Mouse (Mus musculus) layer of hippocampus, adult 8-10 months (tissue): Measurements from ENCODE around the gene Rgsl1. TPM values are rescaled to one million over a fixed set of nuclear protein-coding genes. Genes with fewer than 3 reads are reported as not detected.

Source experiments
- DNase-seq, 2 experiments: peaks; one replicate each; pipeline ENCODE4 v3.0.0; 2022; ENCODE audit warnings: low spot score in 2 of 2
- total RNA-seq, 4 experiments: library from RNA; stranded (reverse); gene quantifications; 2 replicates each; pipeline ENCODE4 v1.2.4; 2022

Rgsl1 gene
- total RNA-seq, 4 experiments from 2014 or later: 0.90 to 1.3 (median 1.2) TPM

DNA sequence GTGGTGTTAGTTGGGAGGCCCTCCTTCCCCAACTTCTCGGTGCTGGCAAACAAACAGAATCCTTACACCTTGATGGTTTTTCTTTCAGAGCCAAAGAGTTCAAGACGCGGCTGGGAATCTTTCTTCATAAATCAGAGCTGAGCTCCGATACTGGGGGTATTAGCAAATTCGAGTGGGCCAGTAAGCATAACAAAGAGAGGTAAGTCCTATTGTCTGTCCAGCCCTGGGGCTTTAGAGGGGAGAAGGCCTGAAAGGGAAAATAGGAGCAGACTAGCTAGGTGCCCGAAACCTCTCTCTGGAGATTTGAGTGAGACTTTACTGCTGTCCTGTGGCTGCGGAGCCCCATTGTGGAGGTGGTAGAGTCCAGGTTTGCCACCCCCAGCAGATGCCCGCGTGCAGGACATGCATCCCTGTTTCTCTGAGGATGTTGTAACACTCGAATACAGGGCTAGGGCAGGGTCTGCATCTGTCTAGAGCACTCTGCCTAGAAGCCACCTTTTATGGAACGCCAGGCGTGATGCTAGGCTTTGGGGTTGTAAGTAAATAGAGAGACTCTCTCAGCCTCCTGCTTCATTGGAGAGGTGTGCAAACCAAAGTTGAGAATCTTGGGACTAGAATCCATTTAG is 103.1 kb downstream of the Rgsl1 start:
- DNase-seq: no peak

GRCm38 (mm10) chr1:153740145-153740544 is 103.8 kb downstream of the Rgsl1 start, which contains the start of gene Rgs16:
Rgs16 (plus strand) TSS chr1:153740349.
- DNase-seq: peak in 1 of 2 experiments; percentile 49

- no peak for DNase-seq
These were observed 104.4 kb downstream of the Rgsl1 start for GRCm38 (mm10) chr1:153739437-153740015.

- DNase-seq: no peak
These were observed 106.5 kb downstream of the Rgsl1 start for GRCm38 (mm10) chr1:153737101-153738085.

GRCm38 (mm10) chr1:153736096-153736495 is 107.8 kb downstream of the Rgsl1 start:
- no peak for DNase-seq

- DNase-seq: no peak
These were observed 109.1 kb downstream of the Rgsl1 start for GRCm38 (mm10) chr1:153734866-153735265.

DNA sequence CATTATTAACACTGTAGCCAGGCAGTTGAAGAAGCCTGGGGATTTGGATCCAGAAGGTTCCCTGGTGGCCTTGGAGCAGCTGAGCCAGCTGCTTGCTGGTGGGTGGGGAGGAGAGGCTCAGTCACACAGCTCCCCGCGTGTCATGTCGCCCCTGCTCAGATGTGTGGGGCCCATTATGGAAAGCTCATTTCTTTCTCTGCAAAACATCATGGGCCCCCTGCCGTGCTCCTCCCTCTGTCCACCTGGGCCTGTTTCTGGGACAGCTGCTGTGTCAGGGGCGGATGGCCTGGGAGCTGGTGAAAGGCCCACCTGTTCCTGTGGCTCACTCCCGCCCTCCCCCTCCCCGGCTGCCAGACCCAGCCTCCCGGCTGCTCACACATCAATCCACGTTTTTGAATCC is 110.8 kb downstream of the Rgsl1 start:
- DNase-seq: no peak

DNA sequence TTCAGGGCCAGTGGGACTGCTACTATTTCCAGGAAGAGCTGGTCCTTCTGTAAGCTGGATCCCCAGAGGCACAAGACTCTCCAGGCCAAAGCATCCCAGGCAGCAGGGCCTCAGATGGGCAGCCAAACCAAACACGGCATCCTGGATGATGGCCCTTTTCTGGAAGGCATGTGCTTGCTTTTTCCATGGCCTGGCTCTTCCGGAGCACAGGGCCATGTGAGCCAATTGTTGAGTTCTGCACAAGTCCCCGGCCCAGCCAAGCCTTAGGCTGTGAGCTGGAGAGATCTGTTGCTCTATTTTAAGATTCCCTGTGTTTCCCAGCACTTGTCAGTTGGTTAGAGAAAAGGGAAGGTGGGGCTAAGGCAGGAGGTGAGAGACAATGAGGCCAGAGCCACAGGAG is 113.3 kb downstream of the Rgsl1 start:
- no peak for DNase-seq

GRCm38 (mm10) chr1:153729806-153730205 is 114.1 kb downstream of the Rgsl1 start:
- no peak for DNase-seq

Other genes starting within 250 kb of the Rgsl1 start
- 10 to 100 TPM; 52.3 to 76.3 (median 59.5) TPM for gene Rgs8, start 191.1 kb downstream of the Rgsl1 start, total RNA-seq
- 1 to 10 TPM; 5.3 to 8.8 (median 7.4) TPM for gene Rgs16, start 103.8 kb downstream of the Rgsl1 start, total RNA-seq
- gene Rnasel, start 94.7 kb downstream of the Rgsl1 start, total RNA-seq: 10 to 100 TPM in 1 of 4 experiments, 1 to 10 TPM in 3; 7.9 to 10.0 (median 8.9) TPM
- not detected for gene Teddm1b, start 30.2 kb upstream of the Rgsl1 start, total RNA-seq
- not detected for gene Teddm1a, start 47.6 kb upstream of the Rgsl1 start, total RNA-seq
- 1,000 to 10,000 TPM; 1,586 to 2,043 (median 1,837) TPM for gene Glul, start 55.8 kb upstream of the Rgsl1 start, total RNA-seq
- gene Teddm2, start 56.1 kb upstream of the Rgsl1 start, total RNA-seq: 1 to 10 TPM; 2.2 to 3.9 (median 2.3) TPM